Mouse (Mus musculus) embryonic facial prominence, embryonic 14.5 days (tissue): ENCODE data around the gene Zfpl1. TPM values are rescaled to one million over a fixed set of nuclear protein-coding genes. Genes with fewer than 3 reads are reported as not detected.
"Not testable (repeated sequence)": the region's sequence is repeated elsewhere in the genome, so short reads cannot be mapped to it uniquely, and the experiment has no call there.

ENCODE experiments used
- ATAC-seq: fragments of 200-750 bp; cut with Nextera tagmentation; 2 replicates; pipeline ENCODE4 v1.8.0; 2017; ENCODE audit warnings: low read depth, moderate number of reproducible peaks, moderate TSS enrichment
- DNase-seq: peaks from one replicate; pipeline ENCODE4 v3.0.0-alpha.2; 2015; ENCODE audit warnings: low spot score
- H3K27ac ChIP-seq: fragments of 300-500 bp; sonication (generic); replicated peaks from 2 replicates; pipeline ENCODE4 v1.5.1; 2014; ENCODE audit warnings: low read depth, mild to moderate bottlenecking, low read length, moderate library complexity
- H3K27me3 ChIP-seq: fragments of 300-500 bp; sonication (generic); replicated peaks from 2 replicates; pipeline ENCODE4 v1.6.1; 2014; ENCODE audit warnings: low read length; ENCODE audit not compliant: control insufficient read depth, insufficient read depth
- H3K36me3 ChIP-seq: fragments of 300-500 bp; sonication (generic); 2 replicates; pipeline ENCODE4 v1.6.1; 2014; ENCODE audit warnings: low read length, mixed read lengths; ENCODE audit not compliant: control insufficient read depth, insufficient read depth
- H3K4me1 ChIP-seq: fragments of 300-500 bp; sonication (generic); 2 replicates; pipeline ENCODE4 v1.6.1; 2014; ENCODE audit warnings: antibody characterized with exemption, low read length; ENCODE audit not compliant: control insufficient read depth, insufficient read depth
- H3K4me2 ChIP-seq: fragments of 300-500 bp; sonication (generic); 2 replicates; pipeline ENCODE4 v1.6.1; 2014; ENCODE audit warnings: low read depth, mild to moderate bottlenecking, low read length, moderate library complexity, mixed read lengths
- H3K4me3 ChIP-seq: fragments of 300-500 bp; sonication (generic); 2 replicates; pipeline ENCODE4 v1.5.1; 2014; ENCODE audit warnings: low read depth, mild to moderate bottlenecking, low read length
- H3K9ac ChIP-seq: fragments of 300-500 bp; sonication (generic); 2 replicates; pipeline ENCODE4 v1.6.1; 2014; ENCODE audit warnings: low read depth, mild to moderate bottlenecking, low read length, moderate library complexity, mixed read lengths
- H3K9me3 ChIP-seq: fragments of 300-500 bp; sonication (generic); 2 replicates; pipeline ENCODE4 v1.6.1; 2016; ENCODE audit warnings: low read length; ENCODE audit not compliant: control insufficient read depth
- WGBS: fragments of 180-500 bp; shearing (Covaris S2); extraction: QIAGEN DNeasy Blood & Tissue Kit; methylation state at CpG from one replicate; pipeline ENCODE4 v1.1.7; 2014; 5-methylcytosine and 5-hydroxymethylcytosine counted together
- polyA plus RNA-seq: library from polyadenylated mRNA; unstranded; fragments of >200 nt; fragmentation: Nextera tagmentation; extraction: Ambion mirVana; gene quantifications from 2 replicates; pipeline ENCODE4 v1.2.1, GENCODE M21; 2014

Gene Zfpl1
- 66.2 and 81.8 TPM in 2 replicates for polyA plus RNA-seq

GRCm38 (mm10) chr19:6084478-6085248 is at the start of gene Zfpl1, which contains the start of gene Cdca5:
Gene Zfpl1 (minus strand): TSS chr19:6084956.
Gene Cdca5 (plus strand): TSS chr19:6084983.
- ATAC-seq: peak; percentile 91
- peak; percentile 99 for DNase-seq
- Histone ChIP-seq H3K36me3 (peaks cover 44% of the 10 kb centered on the region), H3K27me3 (no peaks in the 10 kb centered on the region), H3K4me2 (peak within 1 kb of the TSS; percentile 88), H3K9me3 (no peaks in the 10 kb centered on the region), H3K4me3 (peak within 1 kb of the TSS; percentile 73), H3K4me1 (peaks cover 6% of the 10 kb centered on the region), H3K9ac (peak within 1 kb of the TSS; percentile 75), H3K27ac (peak within 1 kb of the TSS; percentile 66)
- WGBS: under 1% methylated on average over 46 of the region's 58 CpGs

GRCm38 (mm10) chr19:6133197-6133596 is 48.4 kb upstream of the Zfpl1 start:
- not testable (repeated sequence) for H3K27ac ChIP-seq, H3K4me2 ChIP-seq, H3K27me3 ChIP-seq, H3K9ac ChIP-seq, ATAC-seq, DNase-seq, H3K9me3 ChIP-seq, H3K4me3 ChIP-seq, H3K4me1 ChIP-seq
- peaks cover 35% of the 10 kb centered on the region; the same call in 1 of the 2 replicates for H3K36me3 ChIP-seq
- 47% methylated on average over 1 of the region's 1 CpGs for WGBS

GRCm38 (mm10) chr19:6132171-6132827 is 47.5 kb upstream of the Zfpl1 start:
- Histone ChIP-seq H3K27me3 (no peaks in the 10 kb centered on the region), H3K9ac (peak overlapping the region; percentile 27), H3K36me3 (peaks cover 30% of the 10 kb centered on the region; the same call in 1 of the 2 replicates), H3K4me1 (peaks cover 3% of the 10 kb centered on the region), H3K4me3 (no peak overlapping the region), H3K27ac (no peak overlapping the region), H3K4me2 (no peak overlapping the region), H3K9me3 (no peaks in the 10 kb centered on the region)
- 72% methylated on average over 7 of the region's 7 CpGs for WGBS
- ATAC-seq (no peak), DNase-seq (no peak)

- peaks cover 13% of the 10 kb centered on the region; the same call in 1 of the 2 replicates for H3K36me3 ChIP-seq
- H3K27ac ChIP-seq, H3K9ac ChIP-seq, DNase-seq, H3K9me3 ChIP-seq, H3K27me3 ChIP-seq, H3K4me3 ChIP-seq, H3K4me1 ChIP-seq, ATAC-seq, H3K4me2 ChIP-seq: not testable (repeated sequence)
- 80% methylated on average over 7 of the region's 7 CpGs for whole genome bisulfite sequencing
These were observed 45.8 kb upstream of the Zfpl1 start for GRCm38 (mm10) chr19:6130414-6131128.

GRCm38 (mm10) chr19:6127760-6128341 is 43.1 kb upstream of the Zfpl1 start, which contains the start of gene Snx15:
Gene Snx15 (minus strand): TSS chr19:6128304.
- DNase-seq: peak; percentile 98
- Histone ChIP-seq H3K9ac (peak within 1 kb of the TSS; percentile 69), H3K27ac (peak within 1 kb of the TSS; percentile 89), H3K4me2 (peak within 1 kb of the TSS; percentile 58), H3K27me3 (no peaks in the 10 kb centered on the region), H3K4me3 (peak within 1 kb of the TSS; percentile 60), H3K9me3 (no peaks in the 10 kb centered on the region), H3K4me1 (peaks cover 3% of the 10 kb centered on the region), H3K36me3 (no peaks in the 10 kb centered on the region)
- ATAC-seq: peak; percentile 95
- WGBS: 1% methylated on average over 27 of the region's 32 CpGs

GRCm38 (mm10) chr19:6126789-6127580 is 42.2 kb upstream of the Zfpl1 start:
- no peaks in the 10 kb centered on the region for H3K36me3 ChIP-seq
- 70% methylated on average over 10 of the region's 10 CpGs for WGBS
- H3K4me3 ChIP-seq: peak overlapping the region; percentile 60
- peaks cover 3% of the 10 kb centered on the region for H3K4me1 ChIP-seq
- ATAC-seq (no peak), DNase-seq (no peak)
- H3K4me2 ChIP-seq: peak overlapping the region; percentile 58
- peak overlapping the region; percentile 69 for H3K9ac ChIP-seq
- H3K27me3 ChIP-seq: no peaks in the 10 kb centered on the region
- H3K27ac ChIP-seq: peak overlapping the region; percentile 89
- H3K9me3 ChIP-seq: no peaks in the 10 kb centered on the region

- no peak overlapping the region for H3K4me3 ChIP-seq
- DNase-seq: peak; percentile 39
- WGBS: 29% methylated on average over 4 of the region's 4 CpGs
- 0 out of 2 replicates have a peak, but pooled peaks cover 5% of the 10 kb centered on the region for H3K36me3 ChIP-seq
- no peak for ATAC-seq
- H3K4me1 ChIP-seq: peaks cover 3% of the 10 kb centered on the region
- no peak overlapping the region for H3K4me2 ChIP-seq
- no peak overlapping the region for H3K27ac ChIP-seq
- H3K27me3 ChIP-seq: no peaks in the 10 kb centered on the region
- H3K9me3 ChIP-seq: no peaks in the 10 kb centered on the region
- no peak overlapping the region for H3K9ac ChIP-seq
These were observed 41.5 kb upstream of the Zfpl1 start for GRCm38 (mm10) chr19:6126289-6126688.
